Mouse (Mus musculus) myocyte (in vitro differentiated cells): Measurements from ENCODE around the gene Gm45015.

Experiments used
- CEBPB ChIP-seq: IDR thresholded peaks from 2 replicates; pipeline ENCODE4 v1.6.1; 2011; ENCODE audit warnings: mild to moderate bottlenecking, moderate library complexity; ENCODE audit not compliant: poor library complexity, insufficient read depth, severe bottlenecking
- E2F4 ChIP-seq: IDR thresholded peaks from one replicate; pipeline ENCODE4 v1.6.1; 2011; ENCODE audit warnings: mild to moderate bottlenecking, control low read depth, moderate library complexity; ENCODE audit not compliant: insufficient read depth
- MAX ChIP-seq: IDR thresholded peaks from one replicate; pipeline ENCODE4 v1.6.1; 2011; ENCODE audit warnings: low read depth, mild to moderate bottlenecking, control low read depth
- MYOD1 ChIP-seq, 3 experiments: IDR thresholded peaks; one replicate each; pipeline ENCODE4 v1.6.1; 2011; ENCODE audit warnings: control low read depth in 2 of 3, low read depth in 2 of 3, mild to moderate bottlenecking in 2 of 3, moderate library complexity in 1 of 3; ENCODE audit not compliant: insufficient read length in 2 of 3, control insufficient read depth in 1 of 3
- MYOG ChIP-seq, 3 experiments: IDR thresholded peaks; one replicate each; pipeline ENCODE4 v1.6.1; 2011; ENCODE audit warnings: control low read depth in 2 of 3, low read depth in 2 of 3, mild to moderate bottlenecking in 2 of 3; ENCODE audit not compliant: insufficient read length in 2 of 3, control insufficient read depth in 1 of 3, insufficient read depth in 1 of 3
- POLR2A ChIP-seq: IDR thresholded peaks from one replicate; pipeline ENCODE4 v1.6.1; 2011; ENCODE audit warnings: low read depth, mild to moderate bottlenecking, control low read depth, moderate library complexity; ENCODE audit not compliant: insufficient read length
- POLR2AphosphoS2 ChIP-seq: IDR thresholded peaks from one replicate; pipeline ENCODE4 v1.6.1; 2011; ENCODE audit warnings: low read depth, control low read depth; ENCODE audit not compliant: insufficient read length
- REST ChIP-seq: IDR thresholded peaks from one replicate; pipeline ENCODE4 v1.6.1; 2011; ENCODE audit warnings: mild to moderate bottlenecking, control low read depth, moderate library complexity; ENCODE audit not compliant: insufficient read depth, insufficient read length
- SRF ChIP-seq: IDR thresholded peaks from one replicate; pipeline ENCODE4 v1.6.1; 2011; ENCODE audit warnings: low read depth; ENCODE audit not compliant: control insufficient read depth, insufficient read length
- TCF12 ChIP-seq: IDR thresholded peaks from one replicate; pipeline ENCODE4 v1.6.1; 2011; ENCODE audit warnings: mild to moderate bottlenecking, control low read depth; ENCODE audit not compliant: poor library complexity, insufficient read depth, severe bottlenecking
- TCF3 ChIP-seq: IDR thresholded peaks from one replicate; pipeline ENCODE4 v1.6.1; 2011; ENCODE audit warnings: low read depth, control low read depth; ENCODE audit not compliant: insufficient read length
- USF1 ChIP-seq: IDR thresholded peaks from one replicate; pipeline ENCODE4 v1.6.1; 2011; ENCODE audit warnings: low read depth, mild to moderate bottlenecking, control low read depth, moderate library complexity

DNA sequence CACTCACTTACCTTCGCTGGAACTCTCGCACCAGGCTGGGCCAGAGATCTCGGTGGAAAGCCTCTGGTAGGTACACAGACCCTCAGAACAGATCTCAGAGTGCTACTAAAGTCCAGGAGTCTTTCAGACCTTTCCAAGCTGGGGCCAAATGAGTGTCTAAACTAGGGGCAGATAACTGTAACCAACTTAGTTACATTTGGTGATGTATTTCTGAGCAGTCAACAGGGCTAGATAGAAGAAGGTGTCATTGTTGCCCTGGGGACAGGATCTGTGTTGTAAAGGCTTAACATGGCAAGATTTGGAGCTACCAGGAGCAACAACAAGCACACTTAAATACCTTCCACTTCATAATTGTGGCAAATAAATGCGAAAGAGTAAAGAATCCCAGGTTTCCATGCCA lies at the start of gene Gm45015:
- TF ChIP-seq POLR2A (no peak), POLR2AphosphoS2 (no peak), MAX (no peak), MYOG (IDR thresholded peaks at IDR 0.05; ENCODE audit: control insufficient read depth in 1 of 3, insufficient read depth in 1 of 3, insufficient read length in 2 of 3, low read depth in 2 of 3) (no peak), SRF (no peak), E2F4 (no peak), USF1 (no peak), CEBPB (no peak), MYOD1 (IDR thresholded peaks at IDR 0.05; ENCODE audit: control insufficient read depth in 1 of 3, insufficient read length in 2 of 3, low read depth in 2 of 3) (no peak), TCF3 (no peak), TCF12 (no peak), REST (no peak)
